Mouse (Mus musculus): ENCODE measurements around the gene Plbd1. TPM values are rescaled to one million over a fixed set of nuclear protein-coding genes. Genes with fewer than 3 reads are reported as not detected.

The Plbd1 gene
- polyA plus RNA-seq, 1 experiment from 2014 or later = 1.0 TPM

- H3K36me3 ChIP-seq (replicated peaks) = peaks cover 100% of the 10 kb centered on the region
- WGBS = 97% methylated on average over 7 of the region's 7 CpGs
These were observed 59.1 kb downstream of the Plbd1 start for GRCm38 (mm10) chr6:136602601-136603000.

GRCm38 (mm10) chr6:136594541-136594940 lies 67.2 kb downstream of the Plbd1 start:
- Histone ChIP-seq H3K4me3 (no peak overlapping the region), H3K36me3 (replicated peaks) (peaks cover 98% of the 10 kb centered on the region), H3K4me1 (no peaks in the 10 kb centered on the region), H3K27me3 (ENCODE audit: poor library complexity, severe bottlenecking) (no peaks in the 10 kb centered on the region), H3K27ac (no peak overlapping the region), H3K9me3 (no peaks in the 10 kb centered on the region)
- DNase-seq (ENCODE audit: extremely low spot score, low spot score) = no peak
- WGBS = 97% methylated on average over 4 of the region's 4 CpGs

More at GRCm38 (mm10) chr6:136602601-136603000, 59.1 kb downstream of the Plbd1 start:
- no peak for DNase-seq (ENCODE audit: extremely low spot score, low spot score)
- Histone ChIP-seq H3K4me3 (no peak overlapping the region), H3K27ac (no peak overlapping the region), H3K27me3 (ENCODE audit: poor library complexity, severe bottlenecking) (no peaks in the 10 kb centered on the region), H3K4me1 (no peaks in the 10 kb centered on the region), H3K9me3 (no peaks in the 10 kb centered on the region)

GRCm38 (mm10) chr6:136590739-136591138 lies 71.0 kb downstream of the Plbd1 start:
- Histone ChIP-seq H3K4me3 (no peak overlapping the region), H3K4me1 (no peaks in the 10 kb centered on the region), H3K9me3 (no peaks in the 10 kb centered on the region), H3K27ac (no peak overlapping the region), H3K27me3 (ENCODE audit: poor library complexity, severe bottlenecking) (no peaks in the 10 kb centered on the region), H3K36me3 (replicated peaks) (peaks cover 93% of the 10 kb centered on the region)
- DNase-seq (ENCODE audit: extremely low spot score, low spot score) = no peak
- 98% methylated on average over 4 of the region's 4 CpGs for WGBS

- no peaks in the 10 kb centered on the region for H3K27me3 ChIP-seq (ENCODE audit: poor library complexity, severe bottlenecking)
- peaks cover 20% of the 10 kb centered on the region for H3K9me3 ChIP-seq
- H3K36me3 ChIP-seq (replicated peaks) = peaks cover 97% of the 10 kb centered on the region
- no peak overlapping the region for H3K27ac ChIP-seq
- 95% methylated on average over 5 of the region's 5 CpGs for WGBS
- no peak for DNase-seq (ENCODE audit: extremely low spot score, low spot score)
- H3K4me3 ChIP-seq = no peak overlapping the region
- H3K4me1 ChIP-seq = no peaks in the 10 kb centered on the region
These were observed 95.7 kb downstream of the Plbd1 start for GRCm38 (mm10) chr6:136566002-136566401.

Other genes starting within 250 kb of the Plbd1 start
- not detected in 2 replicates for gene E330021D16Rik, start 246.4 kb downstream of the Plbd1 start, polyA plus RNA-seq (2016; fragmentation: Nextera tagmentation; extraction: Ambion mirVana)
- 44.2 and 46.7 TPM in 2 replicates for gene Atf7ip, start 155.8 kb downstream of the Plbd1 start, polyA plus RNA-seq (2016; fragmentation: Nextera tagmentation; extraction: Ambion mirVana)
- not detected in 2 replicates for gene Gucy2c, start 119.8 kb upstream of the Plbd1 start, polyA plus RNA-seq (2016; fragmentation: Nextera tagmentation; extraction: Ambion mirVana)
- 0.38 and 0.49 TPM in 2 replicates for gene Hist4h4, start 142.5 kb upstream of the Plbd1 start, polyA plus RNA-seq (2016; fragmentation: Nextera tagmentation; extraction: Ambion mirVana)
- gene H2afj, start 146.3 kb upstream of the Plbd1 start, polyA plus RNA-seq (2016; fragmentation: Nextera tagmentation; extraction: Ambion mirVana) = 101 and 103 TPM in 2 replicates
- gene BC049715, start 165.7 kb upstream of the Plbd1 start, polyA plus RNA-seq (2016; fragmentation: Nextera tagmentation; extraction: Ambion mirVana) = 1.7 and 1.9 TPM in 2 replicates
- gene Wbp11, start 166.3 kb upstream of the Plbd1 start, polyA plus RNA-seq (2016; fragmentation: Nextera tagmentation; extraction: Ambion mirVana) = 166 and 170 TPM in 2 replicates
- not detected in 2 replicates for gene Smco3, start 173.5 kb upstream of the Plbd1 start, polyA plus RNA-seq (2016; fragmentation: Nextera tagmentation; extraction: Ambion mirVana)
- gene Art4, start 195.8 kb upstream of the Plbd1 start, polyA plus RNA-seq (2016; fragmentation: Nextera tagmentation; extraction: Ambion mirVana) = 1.4 and 1.5 TPM in 2 replicates
- gene Mgp, start 213.9 kb upstream of the Plbd1 start, polyA plus RNA-seq (2016; fragmentation: Nextera tagmentation; extraction: Ambion mirVana) = 0.50 and 0.91 TPM in 2 replicates